Mouse (Mus musculus): ENCODE data around the gene Klk1b3. TPM values are rescaled to one million over a fixed set of nuclear protein-coding genes. Genes with fewer than 3 reads are reported as not detected.
"Not testable (repeated sequence)": the region's sequence is repeated elsewhere in the genome, so short reads cannot be mapped to it uniquely, and the experiment has no call there.

Gene Klk1b3
- total RNA-seq (2021): not detected

DNA sequence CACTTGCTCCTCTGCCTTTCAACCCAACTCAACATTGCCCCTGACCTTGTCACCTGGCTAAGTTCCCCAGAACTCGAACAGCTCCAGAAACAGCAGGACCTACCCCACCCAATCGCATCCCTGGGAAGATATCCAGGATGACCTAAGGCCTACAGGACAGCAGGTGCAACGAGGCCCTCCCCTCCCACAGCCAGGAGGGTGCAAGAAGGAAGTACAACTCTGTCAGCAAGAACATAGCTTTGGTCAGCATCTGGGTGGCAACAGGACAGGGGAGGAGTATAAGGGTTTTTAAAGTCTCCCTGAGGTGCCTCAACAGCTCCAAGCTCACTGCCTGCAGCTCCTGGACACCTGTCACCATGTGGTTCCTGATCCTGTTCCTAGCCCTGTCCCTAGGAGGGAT is at the start of gene Klk1b3:
TSS of gene Klk1b3 (plus strand) at position 301 of the 400 bp plus-strand sequence.
- no peak for DNase-seq

DNA sequence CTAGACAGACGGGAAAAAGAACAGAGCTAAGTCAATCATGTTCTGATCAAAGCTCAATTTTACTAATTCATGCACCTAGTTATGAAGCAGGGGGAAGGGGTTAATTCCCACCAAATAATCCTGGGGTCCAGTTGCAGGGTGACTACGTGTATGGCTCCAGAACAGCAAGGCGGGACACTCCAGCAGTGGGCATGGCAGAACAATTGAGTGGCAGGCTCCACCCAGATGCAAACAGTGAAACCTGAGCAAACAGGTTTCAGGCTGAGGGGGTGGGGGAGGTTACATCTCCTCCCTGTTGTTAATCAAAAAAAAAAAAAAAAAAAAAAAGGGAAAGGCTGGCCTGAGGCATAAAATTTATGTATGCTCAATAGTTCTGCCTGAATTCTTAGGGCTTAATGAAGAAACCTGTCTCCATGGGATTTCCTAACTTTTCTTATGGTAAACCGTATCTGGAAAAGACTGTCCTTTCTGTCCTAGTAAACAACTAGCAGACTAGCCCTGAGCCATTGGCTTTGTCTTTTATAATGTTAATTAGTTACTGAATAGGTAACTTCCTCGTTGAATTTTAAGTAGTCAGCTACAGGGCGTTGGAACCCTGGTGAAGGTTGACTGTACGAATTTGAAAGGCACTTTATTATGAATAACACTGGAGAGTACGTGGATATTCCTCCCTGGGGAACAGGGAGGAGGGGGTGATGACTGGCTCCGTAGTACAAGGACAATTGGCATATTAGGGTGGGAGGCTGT is 18.5 kb upstream of the Klk1b3 start:
- intact Hi-C loops (cut with DNase I): no loop called here
- DNase-seq: no peak

More for the DNA sequence above, at the start of gene Klk1b3:
- intact Hi-C loops (cut with DNase I): no loop called here

DNA sequence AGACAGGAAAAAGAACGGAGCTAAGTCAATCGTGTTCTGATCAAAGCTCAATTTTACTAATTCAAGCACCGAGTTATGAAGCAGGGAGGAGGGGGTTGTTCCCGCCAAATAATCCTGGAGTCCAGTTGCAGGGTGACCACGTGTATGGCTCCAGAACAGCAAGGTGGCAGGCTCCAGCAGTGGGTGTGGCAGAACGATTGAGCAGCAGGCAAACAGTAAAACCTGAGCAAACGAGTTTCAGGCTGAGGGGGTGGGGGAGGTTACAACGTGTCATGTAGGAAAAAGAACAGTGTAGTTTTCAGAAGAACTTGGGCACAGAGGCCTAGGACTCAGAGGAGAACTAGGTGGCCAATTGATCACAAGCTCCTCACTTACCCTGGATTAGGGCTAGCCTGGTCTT is 11.5 kb upstream of the Klk1b3 start:
- intact Hi-C loops (cut with DNase I); DNase-seq: not testable (repeated sequence)

DNA sequence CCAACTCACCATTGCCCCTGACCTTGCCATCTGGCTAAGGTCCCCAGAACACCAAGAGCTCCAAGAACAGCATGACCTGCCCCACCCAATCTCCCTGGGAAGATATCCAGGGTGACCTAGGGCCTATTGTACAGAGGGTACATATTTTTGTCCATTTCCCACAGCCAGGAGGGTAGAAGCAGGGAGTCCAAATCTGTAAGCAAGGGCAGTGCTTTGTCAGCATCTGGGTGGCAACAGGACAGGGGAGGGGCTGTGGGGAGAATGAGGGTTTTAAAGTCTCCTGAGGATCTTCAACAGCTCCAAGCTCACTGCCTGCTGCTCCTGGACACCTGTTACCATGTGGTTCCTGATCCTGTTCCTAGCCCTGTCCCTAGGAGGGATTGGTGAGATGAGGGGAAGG is 10.1 kb upstream of the Klk1b3 start, which contains the start of gene Klk1b24:
TSS of gene Klk1b24 (plus strand) at position 301 of the 400 bp plus-strand sequence.
- DNase-seq; intact Hi-C loops (cut with DNase I): not testable (repeated sequence)

DNA sequence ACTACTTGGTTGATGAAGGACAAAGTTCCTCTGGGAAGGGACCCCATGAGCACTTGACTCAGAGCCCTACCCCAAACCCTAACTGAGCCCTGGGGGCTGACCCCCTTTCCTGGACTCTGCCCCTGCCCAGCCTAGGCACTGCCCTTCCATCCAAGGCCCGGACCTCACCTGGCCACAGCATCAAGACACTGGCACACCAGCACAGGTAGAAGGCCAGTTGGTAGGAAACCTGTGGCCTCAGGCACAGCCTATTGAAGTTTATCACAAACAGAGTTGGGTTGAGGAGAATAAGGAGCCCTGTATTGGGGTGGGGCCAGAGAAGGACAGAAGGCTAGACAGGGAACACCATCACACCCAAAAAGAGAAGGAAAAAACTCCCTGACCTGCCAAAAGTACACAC is 4.5 kb upstream of the Klk1b3 start:
- DNase-seq; intact Hi-C loops (cut with DNase I): not testable (repeated sequence)

DNA sequence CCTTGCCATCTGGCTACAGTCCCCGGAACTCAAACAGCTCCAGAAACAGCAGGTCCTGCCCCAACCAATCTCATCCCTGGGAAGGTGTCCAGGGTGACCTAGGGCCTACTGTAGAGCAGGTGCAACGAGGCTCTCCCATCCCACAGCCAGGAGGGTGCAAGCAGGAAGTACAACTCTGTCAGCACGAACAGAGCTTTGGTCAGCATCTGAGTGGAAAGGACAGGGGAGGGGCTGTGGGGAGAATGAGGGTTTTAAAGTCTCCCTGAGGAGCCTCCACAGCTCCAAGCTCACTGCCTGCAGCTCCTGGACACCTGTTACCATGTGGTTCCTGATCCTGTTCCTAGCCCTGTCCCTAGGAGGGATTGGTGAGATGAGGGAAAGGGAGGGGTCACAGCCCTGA is 9.1 kb downstream of the Klk1b3 start, which contains the start of gene Klk1b4:
TSS of gene Klk1b4 (plus strand) at position 301 of the 400 bp plus-strand sequence.
- intact Hi-C loops (cut with DNase I); DNase-seq: not testable (repeated sequence)

DNA sequence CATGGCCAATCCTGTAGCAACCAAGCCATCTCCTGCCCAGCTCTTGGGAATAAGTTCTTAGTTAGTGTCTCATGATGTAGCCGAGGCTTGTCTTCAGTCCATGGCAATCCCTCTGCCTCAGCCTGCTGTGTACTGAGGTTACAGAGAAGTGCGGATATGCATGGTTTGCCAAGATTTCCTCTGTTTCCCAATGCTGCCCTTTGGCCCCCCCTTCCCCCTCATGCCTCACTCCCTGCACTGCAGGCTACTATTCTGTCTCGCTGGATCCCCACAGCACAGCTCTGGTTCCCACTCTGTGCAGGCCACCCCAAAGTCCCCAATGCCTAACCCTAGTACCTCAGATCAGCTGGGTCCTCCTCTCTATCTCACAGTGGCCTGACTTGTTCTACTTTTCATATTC is 10.3 kb downstream of the Klk1b3 start:
- intact Hi-C loops (cut with DNase I): no loop called here
- DNase-seq: no peak

DNA sequence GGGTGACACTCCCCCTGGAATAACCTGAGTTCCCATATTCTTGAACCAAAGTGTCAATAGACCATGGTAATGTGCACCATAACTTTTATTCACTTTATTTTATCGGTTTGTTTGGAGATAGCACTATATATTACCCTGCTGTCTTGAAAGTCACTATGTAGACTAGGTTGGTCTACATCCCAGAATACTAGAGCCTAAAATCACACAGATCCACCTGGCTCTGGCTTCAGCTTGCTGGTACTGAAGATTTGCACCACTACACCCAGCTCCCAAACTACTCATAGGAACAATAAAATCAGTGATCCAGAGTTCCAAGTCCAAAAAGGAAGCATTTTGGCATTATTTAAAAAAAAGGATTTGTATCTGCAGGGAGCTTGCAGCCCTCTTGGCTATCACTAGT is 17.7 kb downstream of the Klk1b3 start, which contains the start of gene Klk1b5:
TSS of gene Klk1b5 (plus strand) at position 301 of the 400 bp plus-strand sequence.
- intact Hi-C loops (cut with DNase I): no loop called here
- no peak for DNase-seq

DNA sequence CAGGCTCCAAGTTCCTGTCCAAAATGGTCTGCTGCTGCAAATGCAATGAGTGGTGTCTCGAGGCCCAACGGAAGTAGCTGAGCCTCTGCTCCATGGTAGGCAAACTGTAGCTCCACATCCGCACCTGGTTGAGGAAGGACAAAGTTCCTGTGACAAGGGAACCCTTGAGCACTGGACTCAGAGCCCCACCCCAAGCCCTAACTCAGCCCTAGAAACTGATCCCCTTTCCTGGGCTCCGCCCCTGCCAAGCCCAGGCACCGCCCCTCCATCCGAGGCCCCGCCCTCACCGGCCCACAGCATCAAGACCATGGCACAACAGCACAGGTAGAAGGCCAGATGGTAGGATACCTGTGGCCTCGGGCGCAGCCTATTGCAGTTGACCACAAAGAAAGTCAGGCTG is 23.6 kb downstream of the Klk1b3 start:
- intact Hi-C loops (cut with DNase I); DNase-seq: not testable (repeated sequence)

DNA sequence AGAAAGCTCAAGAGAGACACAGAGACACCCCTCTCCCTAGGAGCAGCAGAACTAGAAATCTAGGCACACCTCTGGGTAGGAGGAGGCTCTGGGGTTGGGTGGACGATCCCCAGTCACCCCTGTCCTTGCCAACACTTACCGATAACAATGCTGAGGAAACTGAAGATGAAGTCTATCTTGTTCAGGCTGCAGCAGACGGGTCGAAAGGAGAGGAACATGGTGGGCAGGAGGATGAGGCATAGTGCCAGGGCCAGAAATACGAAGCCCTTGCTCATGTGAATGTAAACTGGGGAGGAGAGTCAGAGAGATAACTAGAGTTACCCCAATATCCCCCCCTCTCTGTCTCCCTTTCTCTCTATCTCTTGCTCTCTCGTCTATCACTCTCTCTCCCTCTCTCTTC is 24.3 kb downstream of the Klk1b3 start:
- DNase-seq; intact Hi-C loops (cut with DNase I): not testable (repeated sequence)

DNA sequence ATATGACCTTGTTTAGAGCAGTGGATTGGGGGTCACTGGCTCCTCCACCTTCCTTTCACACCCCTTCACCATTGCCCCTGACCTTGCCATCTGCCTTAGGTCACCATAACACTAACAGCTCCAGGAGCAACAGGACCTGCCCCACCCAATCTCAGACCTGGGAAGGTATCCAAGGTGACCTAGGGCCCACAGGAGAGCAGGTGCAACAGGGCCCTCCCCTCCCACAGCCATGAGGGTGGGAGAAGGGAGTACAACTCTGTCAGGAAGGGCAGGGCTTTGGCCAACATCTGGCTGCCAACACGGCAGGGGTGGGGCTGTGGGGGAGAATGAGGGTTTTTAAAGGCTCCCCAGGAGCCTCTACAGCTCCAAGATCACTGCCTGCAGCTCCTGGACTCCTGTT is 27.1 kb downstream of the Klk1b3 start, which contains the start of gene Klk1:
TSS of gene Klk1 (plus strand) at position 285 of the 400 bp plus-strand sequence.
- intact Hi-C loops (cut with DNase I): no loop called here
- DNase-seq: no peak

DNA sequence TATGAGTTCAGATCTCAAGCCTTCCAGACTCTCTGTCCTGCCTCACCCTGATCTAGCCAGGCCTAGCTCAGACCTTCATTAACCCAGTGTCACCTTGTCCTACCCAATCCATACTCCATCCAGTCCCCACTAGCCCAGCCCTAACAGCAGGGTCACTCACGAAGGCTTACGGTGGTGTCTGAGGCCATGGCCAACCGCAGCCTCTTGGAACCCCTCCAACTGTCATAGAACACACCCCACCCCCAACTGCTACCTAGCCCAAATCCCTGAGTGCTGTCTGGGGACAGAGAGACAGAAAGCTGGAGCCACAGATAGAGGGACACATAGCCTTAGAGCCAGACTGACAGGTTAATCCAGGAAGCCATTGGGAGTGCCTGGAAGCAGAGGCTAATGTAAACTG is 37.9 kb downstream of the Klk1b3 start, which contains the start of gene Gm36864:
TSS of gene Gm36864 (plus strand) at position 269 of the 400 bp plus-strand sequence.
- no peak for DNase-seq
- intact Hi-C loops (cut with DNase I): no loop called here

DNA sequence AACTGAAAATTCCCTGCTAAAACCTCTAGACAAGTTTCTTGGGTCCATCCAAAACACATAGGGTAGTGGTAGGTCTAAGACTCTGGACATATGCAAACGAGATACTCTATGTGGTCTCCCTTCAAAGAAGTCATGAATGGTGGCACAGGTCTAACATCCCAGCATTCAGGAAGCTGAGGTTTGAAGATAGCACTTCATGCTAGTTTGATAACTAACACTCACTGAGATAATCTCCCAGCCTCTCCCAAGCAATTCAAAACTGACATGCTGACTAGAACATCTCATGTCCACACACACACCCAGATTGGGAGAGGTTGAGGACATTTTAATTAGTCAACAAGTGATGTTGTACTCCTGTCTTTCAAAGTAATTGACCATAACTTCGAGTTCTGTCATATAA is 41.9 kb downstream of the Klk1b3 start:
- intact Hi-C loops (cut with DNase I): loop anchor here (10.0 kb wide), 1 partner anchor 1695 kb away; no protein-coding TSS in a partner anchor
- no peak for DNase-seq

DNA sequence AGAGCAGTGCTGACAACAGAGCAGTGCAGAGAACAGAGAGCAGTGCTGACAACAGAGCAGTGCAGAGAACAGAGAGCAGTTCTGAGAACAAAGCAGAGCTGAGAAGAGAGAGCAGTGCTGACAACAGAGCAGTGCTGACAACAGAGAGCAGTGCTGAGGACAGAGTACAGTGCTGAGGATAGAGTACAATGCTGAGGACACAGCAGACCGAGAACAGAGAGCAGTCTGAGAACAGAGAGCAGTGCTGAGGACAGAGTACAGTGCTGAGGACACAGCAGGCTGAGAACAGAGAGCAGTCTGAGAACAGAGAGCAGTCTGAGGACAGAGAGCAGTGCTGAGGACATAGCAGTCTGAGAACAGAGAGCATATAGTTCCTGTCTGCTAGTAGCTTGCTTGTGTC is 42.7 kb downstream of the Klk1b3 start:
- no peak for DNase-seq
- intact Hi-C loops (cut with DNase I): loop anchor here (10.0 kb wide), 1 partner anchor 1694 kb away; no protein-coding TSS in a partner anchor

DNA sequence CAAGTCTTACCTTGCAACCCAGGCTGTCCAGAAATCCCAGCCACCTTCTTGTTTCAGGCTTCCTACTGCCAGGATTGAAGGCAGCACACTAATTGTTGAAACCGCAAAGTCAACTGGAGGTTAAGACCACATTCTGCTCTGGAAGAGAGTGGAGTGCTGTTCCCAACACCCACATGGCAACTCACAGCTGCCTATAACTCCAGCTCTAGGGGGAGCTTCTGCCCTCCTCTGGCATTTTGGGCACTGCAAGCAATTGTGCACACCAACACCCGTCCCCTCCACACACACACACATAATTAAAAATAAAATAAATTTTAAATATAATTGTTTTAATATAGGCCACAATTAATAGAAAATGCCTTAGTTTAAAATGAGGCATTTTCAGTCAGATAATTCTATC is 43.2 kb downstream of the Klk1b3 start:
- no peak for DNase-seq
- intact Hi-C loops (cut with DNase I): loop anchor here (10.0 kb wide), 1 partner anchor 1694 kb away; no protein-coding TSS in a partner anchor

DNA sequence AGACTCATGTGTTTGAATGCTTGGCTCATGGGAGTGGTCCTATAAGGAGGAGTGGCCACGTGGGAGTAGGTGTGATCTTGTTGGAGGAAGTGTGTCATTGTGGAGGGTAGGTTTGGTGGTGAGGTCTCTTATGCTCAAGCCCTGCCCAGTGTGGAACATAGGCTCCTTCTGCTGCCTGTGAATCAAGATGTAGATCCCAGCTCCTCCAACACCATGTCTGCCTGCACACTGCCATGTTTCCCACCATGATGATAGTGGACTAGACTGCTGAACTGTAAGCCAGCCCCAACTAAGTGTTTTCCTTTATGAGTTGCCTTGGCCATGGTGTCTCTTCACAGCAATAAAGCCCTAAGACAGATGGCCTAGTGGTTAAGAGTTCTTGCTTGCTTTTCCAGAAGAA is 46.1 kb downstream of the Klk1b3 start:
- no peak for DNase-seq
- intact Hi-C loops (cut with DNase I): loop anchor here (10.0 kb wide), 1 partner anchor 1691 kb away; no protein-coding TSS in a partner anchor

DNA sequence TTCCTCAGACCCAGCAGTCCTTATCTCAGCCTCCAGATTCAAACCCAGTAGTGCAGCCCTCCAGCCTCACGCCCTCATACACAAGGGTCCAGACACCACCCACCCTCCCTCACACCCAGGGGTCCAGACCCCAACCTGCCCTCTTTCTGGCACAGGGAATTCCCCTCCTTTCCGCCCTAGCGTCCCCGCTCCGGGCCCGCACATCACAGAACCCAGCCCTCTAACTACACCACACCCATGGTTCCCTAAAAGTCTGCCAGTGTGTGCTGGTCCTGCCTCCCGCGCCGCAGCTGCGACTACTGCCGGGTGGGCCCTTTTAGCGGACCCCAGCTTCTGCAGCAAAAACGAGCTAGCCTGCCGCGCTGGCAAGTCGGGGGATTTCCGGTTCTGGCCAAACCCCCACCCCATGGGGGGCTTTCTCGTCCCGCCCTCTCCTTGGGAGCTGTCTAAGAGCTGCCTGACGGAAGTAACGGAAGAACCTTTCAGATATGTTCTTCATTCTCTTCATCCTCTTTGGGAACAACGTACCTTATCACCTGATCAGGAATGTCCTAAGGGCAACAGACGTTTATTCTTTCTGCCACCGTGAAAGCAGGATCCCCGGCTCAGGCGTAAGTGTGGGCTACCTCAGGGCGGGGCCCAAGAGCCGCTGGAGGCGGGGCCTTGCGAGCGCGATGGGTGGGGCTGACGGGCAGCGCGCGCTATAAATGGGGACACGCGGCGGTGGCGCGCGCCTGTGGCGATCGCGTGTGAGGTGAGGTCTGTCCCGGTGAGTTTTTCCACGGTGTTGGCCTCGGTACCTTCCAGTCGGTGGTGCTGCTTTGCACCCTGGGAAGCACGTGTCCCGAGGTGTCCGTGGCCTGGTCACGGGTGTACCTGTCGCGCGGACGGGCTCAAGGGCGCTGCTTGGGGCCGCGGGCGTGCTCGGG is 48.3 kb downstream of the Klk1b3 start, which contains the start of the genes 1700028J19Rik and 2410002F23Rik:
TSS of gene 1700028J19Rik (minus strand) at position 641 of the 929 bp plus-strand sequence.
TSS of gene 2410002F23Rik (plus strand) at position 668 of the 929 bp plus-strand sequence.
- DNase-seq: peak; percentile 94 to 96

DNA sequence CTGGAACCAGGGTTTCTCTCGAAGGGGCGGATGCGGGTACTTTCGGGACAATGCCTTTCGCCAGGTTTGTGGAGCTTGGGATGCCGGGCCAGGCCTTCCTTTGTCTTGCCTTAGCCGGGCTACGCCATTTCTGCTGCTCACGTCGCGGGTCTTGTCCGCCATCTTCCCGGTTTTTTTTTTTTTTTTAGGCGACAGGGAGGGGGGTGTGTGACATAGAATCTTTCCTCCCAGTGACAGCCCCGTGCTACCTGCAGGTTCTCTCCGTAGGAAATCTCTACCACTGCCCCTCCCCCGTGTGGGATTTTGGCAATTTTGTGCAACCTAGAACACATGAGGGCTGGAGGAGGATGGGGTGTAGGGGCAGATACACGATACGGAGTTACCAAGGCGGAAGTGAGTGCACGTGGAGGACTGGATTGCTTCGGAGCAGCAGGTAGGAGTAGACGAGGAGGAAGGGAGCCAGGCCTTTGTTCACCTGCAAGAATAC is 49.0 kb downstream of the Klk1b3 start:
- intact Hi-C loops (cut with DNase I): loop anchor here (2.0 to 10.0 kb wide), 5 partner anchors 58 to 1688 kb away; partner anchors contain the start of genes Cldnd2, Etfb, Gm45233 and Nr1h2
- no peak for DNase-seq

More for the DNA sequence above, 48.3 kb downstream of the Klk1b3 start, which contains the start of the genes 1700028J19Rik and 2410002F23Rik:
- intact Hi-C loops (cut with DNase I): loop anchor here (2.0 to 10.0 kb wide), 5 partner anchors 58 to 1688 kb away; partner anchors contain the start of genes Cldnd2, Etfb, Gm45233 and Nr1h2

DNA sequence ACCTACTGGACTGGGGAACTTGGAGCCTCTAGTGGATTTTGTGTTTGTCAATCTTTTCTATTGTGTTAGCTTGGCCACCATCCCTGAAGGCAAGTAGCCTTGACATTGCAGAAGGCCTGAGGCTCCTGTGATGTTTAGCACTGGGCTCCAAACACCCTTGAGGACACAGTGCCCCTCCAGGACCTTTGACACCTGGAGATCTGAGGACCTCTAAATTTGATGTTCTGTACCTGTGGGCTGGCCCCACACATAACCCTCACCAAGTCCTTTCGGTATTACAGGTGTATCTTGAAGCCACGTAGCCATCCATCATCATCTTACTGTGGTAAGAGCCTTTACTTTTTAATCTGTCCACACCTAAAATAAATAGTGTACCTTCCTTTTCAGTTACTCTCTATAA is 50.0 kb downstream of the Klk1b3 start:
- intact Hi-C loops (cut with DNase I): loop anchor here (2.0 to 10.0 kb wide), 5 partner anchors 57 to 1687 kb away; partner anchors contain the start of genes Cldnd2, Etfb, Gm45233 and Nr1h2
- no peak for DNase-seq

DNA sequence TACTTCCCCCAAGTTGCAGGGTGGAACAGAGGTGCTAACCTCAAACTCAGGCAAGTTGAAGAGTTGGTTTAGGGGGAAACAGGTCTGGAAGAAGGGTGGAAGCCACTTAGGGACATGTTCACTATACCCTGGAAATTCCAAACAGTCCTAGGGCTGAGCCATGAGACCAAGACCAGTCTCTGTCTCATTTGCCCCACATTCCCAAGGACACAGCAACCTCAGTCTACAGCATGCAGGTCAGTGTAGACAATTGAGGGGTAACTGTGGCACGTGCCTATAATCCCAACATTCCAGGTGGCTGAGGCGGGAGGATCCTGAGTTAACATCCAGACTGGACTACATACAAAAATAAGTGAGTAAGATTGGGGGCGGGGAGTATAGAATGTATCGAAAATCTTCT is 51.3 kb downstream of the Klk1b3 start:
- no peak for DNase-seq
- intact Hi-C loops (cut with DNase I): loop anchor here (5.0 to 10.0 kb wide), 4 partner anchors 223 to 1686 kb away; partner anchors contain the start of genes Cldnd2, Etfb, Gm45233 and Nr1h2

Data from heart, postnatal 36 days (tissue).